Mouse (Mus musculus) G1E (cell line): ENCODE data around the gene Cuzd1.

Experiments used
- CTCF ChIP-seq: IDR thresholded peaks from 2 replicates; pipeline ENCODE4 v1.5.1; 2012; ENCODE audit warnings: low read depth, low read length, inconsistent platforms, mixed read lengths
- GATA1 ChIP-seq: IDR thresholded peaks from 2 replicates; pipeline ENCODE4 v1.6.1; 2012; ENCODE audit warnings: borderline replicate concordance, low read length, inconsistent platforms, mixed read lengths
- POLR2AphosphoS5 ChIP-seq: IDR thresholded peaks from 2 replicates; pipeline ENCODE4 v1.6.1; 2012; ENCODE audit warnings: low read depth, low read length, inconsistent platforms; ENCODE audit not compliant: insufficient replicate concordance

GRCm38 (mm10) chr7:131260946-131261345, 61.1 kb downstream of the Cuzd1 start:
- TF ChIP-seq CTCF (no peak), GATA1 (no peak), POLR2AphosphoS5 (no peak)
